Mouse (Mus musculus) MEL (cell line): ENCODE measurements around the gene Lhpp. TPM values are rescaled to one million over a fixed set of nuclear protein-coding genes. Genes with fewer than 3 reads are reported as not detected.

ENCODE experiments used
- DNase-seq: peaks from one replicate; pipeline ENCODE4 v3.0.0; 2011; ENCODE audit warnings: low read depth, low spot score
- H3K27ac ChIP-seq: 2 replicates; pipeline ENCODE4 v1.5.1; 2012; ENCODE audit warnings: low read depth, mild to moderate bottlenecking, control low read depth, low read length, moderate library complexity; ENCODE audit not compliant: control insufficient read depth
- H3K27me3 ChIP-seq, 2 experiments: fragments of 150-350 bp in 1 of 2; sonication (generic) in 1 of 2; 2 replicates each; pipeline ENCODE4 v1.6.1; 2012; ENCODE audit warnings: low read length in 2 of 2, mild to moderate bottlenecking in 2 of 2, improper control_type of control experiment in 1 of 2, moderate library complexity in 1 of 2; ENCODE audit not compliant: insufficient read depth in 2 of 2, control insufficient read depth in 1 of 2
- H3K36me3 ChIP-seq, 2 experiments: 2 replicates each; pipeline ENCODE4 v1.6.1; 2012 to 2014; ENCODE audit warnings: low read length in 2 of 2, improper control_type of control experiment in 1 of 2, inconsistent platforms in 1 of 2, mild to moderate bottlenecking in 1 of 2; ENCODE audit not compliant: insufficient read depth in 2 of 2, control insufficient read depth in 1 of 2
- H3K4me1 ChIP-seq, 2 experiments: fragments of 150-350 bp in 1 of 2; sonication (generic) in 1 of 2; 2 replicates each; pipeline ENCODE4 v1.6.1; 2012; ENCODE audit warnings: low read length in 2 of 2, improper control_type of control experiment in 1 of 2, mild to moderate bottlenecking in 1 of 2; ENCODE audit not compliant: insufficient read depth in 2 of 2, control insufficient read depth in 1 of 2
- H3K4me3 ChIP-seq, 2 experiments: fragments of 150-350 bp in 1 of 2; sonication (generic) in 1 of 2; 2 replicates each; pipeline ENCODE4 v1.5.1; 2012; ENCODE audit warnings: low read depth in 2 of 2, low read length in 2 of 2, mild to moderate bottlenecking in 2 of 2, moderate library complexity in 2 of 2, control low read depth in 1 of 2, improper control_type of control experiment in 1 of 2; ENCODE audit not compliant: control insufficient read depth in 1 of 2, insufficient read depth in 1 of 2
- H3K79me2 ChIP-seq: 2 replicates; pipeline ENCODE4 v1.6.1; 2012; ENCODE audit warnings: mild to moderate bottlenecking, low read length, moderate library complexity; ENCODE audit not compliant: control insufficient read depth, poor library complexity, insufficient read depth
- H3K9ac ChIP-seq: 2 replicates; pipeline ENCODE4 v1.6.1; 2012; ENCODE audit warnings: low read depth, mild to moderate bottlenecking, control low read depth, low read length, moderate library complexity; ENCODE audit not compliant: control insufficient read depth, poor library complexity, severe bottlenecking
- H3K9me3 ChIP-seq: fragments of 150-350 bp; sonication (generic); replicated peaks from 2 replicates; pipeline ENCODE4 v1.6.1; 2012; ENCODE audit warnings: mild to moderate bottlenecking, low read length, improper control_type of control experiment, moderate library complexity; ENCODE audit not compliant: insufficient read depth
- CHD1 ChIP-seq: IDR thresholded peaks from 2 replicates; pipeline ENCODE4 v1.6.1; 2012; ENCODE audit warnings: low read depth, mild to moderate bottlenecking, inconsistent platforms, low read length, improper control_type of control experiment
- CTCF ChIP-seq, 3 experiments: IDR thresholded peaks in 2 of 3; conservative IDR thresholded peaks in 1 of 3; 2 replicates each; pipeline ENCODE4 v1.5.1; 2011 to 2012; ENCODE audit warnings: low read length in 3 of 3, low read depth in 2 of 3, mild to moderate bottlenecking in 2 of 3, improper control_type of control experiment in 1 of 3, inconsistent platforms in 1 of 3, mixed read lengths in 1 of 3, moderate library complexity in 1 of 3; ENCODE audit not compliant: control insufficient read depth in 1 of 3, insufficient read depth in 1 of 3, poor library complexity in 1 of 3, severe bottlenecking in 1 of 3
- ELF1 ChIP-seq: IDR thresholded peaks from 2 replicates; pipeline ENCODE4 v1.6.1; 2014; ENCODE audit warnings: low read depth, mild to moderate bottlenecking, inconsistent platforms, low read length, improper control_type of control experiment, moderate library complexity
- GABPA ChIP-seq: IDR thresholded peaks from 2 replicates; pipeline ENCODE4 v1.6.1; 2012; ENCODE audit warnings: low read depth, mild to moderate bottlenecking, inconsistent platforms, low read length, improper control_type of control experiment, moderate library complexity
- GATA1 ChIP-seq: IDR thresholded peaks from 2 replicates; pipeline ENCODE4 v1.6.1; 2011; ENCODE audit warnings: low read depth, low read length, improper control_type of control experiment
- MAFK ChIP-seq: IDR thresholded peaks from 2 replicates; pipeline ENCODE4 v1.6.1; 2011; ENCODE audit warnings: low read depth, mild to moderate bottlenecking, low read length, improper control_type of control experiment, borderline replicate concordance
- MEF2A ChIP-seq: IDR thresholded peaks from 2 replicates; pipeline ENCODE4 v1.6.1; 2014; ENCODE audit warnings: low read depth, mild to moderate bottlenecking, inconsistent platforms, low read length, improper control_type of control experiment; ENCODE audit not compliant: poor library complexity, insufficient replicate concordance, severe bottlenecking; ENCODE audit errors: extremely low read depth
- MYB ChIP-seq: IDR thresholded peaks from 2 replicates; pipeline ENCODE4 v1.6.1; 2011; ENCODE audit warnings: mild to moderate bottlenecking, low read depth, low read length, improper control_type of control experiment
- MYC ChIP-seq: IDR thresholded peaks from 2 replicates; pipeline ENCODE4 v1.6.1; 2011; ENCODE audit warnings: low read depth, mild to moderate bottlenecking, low read length, improper control_type of control experiment, moderate library complexity
- NELFE ChIP-seq: IDR thresholded peaks from 2 replicates; pipeline ENCODE4 v1.6.1; 2011; ENCODE audit warnings: low read depth, low read length, improper control_type of control experiment
- POLR2AphosphoS5 ChIP-seq: IDR thresholded peaks from 2 replicates; pipeline ENCODE4 v1.6.1; 2012; ENCODE audit warnings: low read depth, borderline replicate concordance, mild to moderate bottlenecking, inconsistent platforms, low read length, moderate library complexity, mixed read lengths
- TCF12 ChIP-seq: IDR thresholded peaks from 2 replicates; pipeline ENCODE4 v1.6.1; 2014; ENCODE audit warnings: low read depth, mild to moderate bottlenecking, inconsistent platforms, low read length, improper control_type of control experiment, moderate library complexity
- USF1 ChIP-seq: IDR thresholded peaks from 2 replicates; pipeline ENCODE4 v1.6.1; 2014; ENCODE audit warnings: low read depth, mild to moderate bottlenecking, inconsistent platforms, low read length, improper control_type of control experiment, moderate library complexity
- USF2 ChIP-seq, 2 experiments: IDR thresholded peaks; 2 replicates each; pipeline ENCODE4 v1.6.1; 2011 to 2012; ENCODE audit warnings: improper control_type of control experiment in 2 of 2, low read length in 2 of 2, borderline replicate concordance in 1 of 2, inconsistent platforms in 1 of 2, low read depth in 1 of 2, mild to moderate bottlenecking in 1 of 2; ENCODE audit not compliant: insufficient read depth in 1 of 2
- ZC3H11A ChIP-seq: IDR thresholded peaks from 2 replicates; pipeline ENCODE4 v1.6.1; 2012; ENCODE audit warnings: low read depth, mild to moderate bottlenecking, inconsistent platforms, low read length, improper control_type of control experiment
- ZMIZ1 ChIP-seq: IDR thresholded peaks from 2 replicates; pipeline ENCODE4 v1.6.1; 2012; ENCODE audit warnings: low read depth, mild to moderate bottlenecking, inconsistent platforms, low read length, improper control_type of control experiment, moderate library complexity
- polyA plus RNA-seq, 2 experiments: library from polyadenylated mRNA; stranded (reverse) in 1 of 2; unstranded in 1 of 2; fragments of >175 nt in 1 of 2; fragments of >200 nt in 1 of 2; gene quantifications; 2 replicates each; pipeline versions ENCODE4 v1.2.1 to v1.2.4; 2012; ENCODE audit warnings: low replicate concordance in 2 of 2, low read depth in 1 of 2; ENCODE audit not compliant: insufficient read length in 2 of 2, insufficient read depth in 1 of 2, missing spikeins in 1 of 2
- total RNA-seq: library from RNA; depleted of rRNA; stranded (reverse); fragments of 300-350 nt; gene quantifications from 2 replicates; pipeline ENCODE4 v1.2.3, GENCODE M21; 2012

Gene Lhpp
- total and polyA plus RNA-seq, 3 experiments, result 31.0 to 39.3 TPM; not detected in 1

DNA sequence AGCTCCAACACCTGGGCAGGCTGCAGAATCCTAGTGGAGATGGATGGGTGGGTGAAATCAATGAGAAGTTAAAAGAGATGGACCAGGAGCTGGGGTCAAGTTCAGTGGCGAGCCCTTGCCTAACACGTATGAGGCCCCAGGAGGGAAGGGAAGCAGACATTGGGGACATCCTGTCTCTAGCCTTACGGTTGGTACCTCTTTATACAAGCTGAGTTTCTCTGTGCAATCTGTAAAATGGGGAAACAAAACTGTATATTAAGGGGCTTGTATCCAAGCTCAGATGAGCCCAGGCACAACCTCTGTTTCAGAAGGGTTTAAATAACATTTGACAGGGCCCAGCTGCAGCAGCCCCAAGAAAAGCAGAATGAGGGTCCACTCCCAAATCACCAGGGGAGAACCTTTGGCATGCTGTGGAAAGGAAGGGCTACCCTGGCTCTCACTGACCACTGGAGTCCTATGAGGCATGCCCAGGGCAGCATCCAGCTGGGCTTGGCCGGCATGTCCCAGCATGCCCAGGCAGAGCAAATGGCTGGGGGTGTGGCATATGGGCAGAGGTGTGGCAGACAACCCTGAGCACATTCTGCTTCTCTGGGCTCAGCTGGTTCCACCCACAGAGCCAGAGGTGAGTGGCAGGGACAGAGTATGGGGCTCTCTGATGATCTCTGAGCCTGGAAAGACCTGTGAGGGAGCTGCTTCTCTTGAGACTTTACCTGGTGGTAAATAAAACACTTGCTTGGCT, 118.8 kb downstream of the Lhpp start:
- Histone ChIP-seq H3K36me3 (peaks cover 0 to 3% of the 10 kb centered on the region in 2 experiments; a peak in 2 of 4 replicates), H3K79me2 (no peaks in the 10 kb centered on the region), H3K27ac (no peak overlapping the region), H3K4me1 (peaks cover 0 to 4% of the 10 kb centered on the region in 2 experiments; a peak in 2 of 4 replicates), H3K9ac (no peak overlapping the region), H3K9me3 (no peaks in the 10 kb centered on the region), H3K4me3 (no peak overlapping the region), H3K27me3 (no peaks in the 10 kb centered on the region)
- no peak for DNase-seq
- TF ChIP-seq NELFE, result no peak
- TF ChIP-seq MAFK, result no peak

DNA sequence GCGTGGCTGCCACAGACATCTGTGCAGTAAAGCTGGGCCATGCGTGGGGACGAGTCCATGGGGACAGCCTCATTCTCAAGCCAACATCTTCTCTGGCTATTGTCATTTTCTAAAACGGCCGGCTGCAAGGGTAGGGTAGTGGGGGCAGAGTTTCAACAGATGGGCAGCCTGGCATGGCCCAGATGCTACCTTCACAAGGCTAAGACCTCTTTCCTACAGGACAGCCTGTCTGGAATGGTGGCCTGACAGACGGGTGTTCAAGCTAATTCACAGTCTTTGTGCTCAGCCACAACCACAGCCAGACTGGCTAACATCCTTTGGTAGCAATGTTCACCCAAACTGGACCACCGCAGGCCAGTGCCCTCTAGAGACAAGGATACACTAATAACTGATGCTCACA, 120.1 kb downstream of the Lhpp start:
- Histone ChIP-seq H3K27me3 (no peaks in the 10 kb centered on the region), H3K4me1 (peaks cover 2 to 8% of the 10 kb centered on the region in 2 experiments), H3K79me2 (no peaks in the 10 kb centered on the region), H3K4me3 (no peak overlapping the region), H3K27ac (no peak overlapping the region), H3K36me3 (peaks cover 0 to 7% of the 10 kb centered on the region in 2 experiments; a peak in 2 of 4 replicates), H3K9ac (no peak overlapping the region), H3K9me3 (no peaks in the 10 kb centered on the region)
- DNase-seq, result no peak
- TF ChIP-seq USF1, result no peak
- no peak for TF ChIP-seq MYB
- TF ChIP-seq GATA1, result no peak
- TF ChIP-seq ZMIZ1, result no peak
- no peak for TF ChIP-seq TCF12
- TF ChIP-seq ELF1, result no peak
- no peak for TF ChIP-seq MYC
- no peak for TF ChIP-seq USF2 (IDR thresholded peaks at IDR 0.05; ENCODE audit: borderline replicate concordance in 1 of 2, insufficient read depth in 1 of 2, low read depth in 1 of 2, low read length in 2 of 2)
- no peak for TF ChIP-seq CHD1
- TF ChIP-seq GABPA, result no peak
- TF ChIP-seq ZC3H11A, result no peak
- no peak for TF ChIP-seq NELFE
- no peak for TF ChIP-seq MEF2A
- no peak for TF ChIP-seq POLR2AphosphoS5
- TF ChIP-seq CTCF (IDR thresholded peaks at IDR 0.05 in 2 of 3, conservative IDR thresholded peaks at IDR 0.05 in 1 of 3; ENCODE audit: control insufficient read depth in 1 of 3, insufficient read depth in 1 of 3, low read depth in 2 of 3, low read length in 3 of 3, poor library complexity in 1 of 3, severe bottlenecking in 1 of 3), result no peak
